Mouse (Mus musculus) limb, embryonic 14.5 days (tissue): ENCODE results near the gene Lpp. TPM values are rescaled to one million over a fixed set of nuclear protein-coding genes. Genes with fewer than 3 reads are reported as not detected.

ENCODE experiments used
- ATAC-seq: fragments of 200-750 bp; cut with Nextera tagmentation; 2 replicates; pipeline ENCODE4 v1.8.0; 2017; ENCODE audit warnings: low read depth, moderate number of reproducible peaks, moderate TSS enrichment; ENCODE audit not compliant: low FRiP score
- DNase-seq: peaks from one replicate; pipeline ENCODE4 v3.0.0-alpha.2; 2015; ENCODE audit warnings: low spot score
- H3K27ac ChIP-seq: fragments of 300-500 bp; sonication (generic); replicated peaks from 2 replicates; pipeline ENCODE4 v1.5.1; 2014; ENCODE audit warnings: low read depth, mild to moderate bottlenecking, low read length, moderate library complexity, mixed read lengths
- H3K27me3 ChIP-seq: fragments of 300-500 bp; sonication (generic); 2 replicates; pipeline ENCODE4 v1.6.1; 2014; ENCODE audit warnings: low read length, mixed read lengths; ENCODE audit not compliant: control insufficient read depth, insufficient read depth
- H3K36me3 ChIP-seq: fragments of 300-500 bp; sonication (generic); 2 replicates; pipeline ENCODE4 v1.6.1; 2014; ENCODE audit warnings: mild to moderate bottlenecking, low read length, moderate library complexity, mixed read lengths; ENCODE audit not compliant: control insufficient read depth, insufficient read depth
- H3K4me1 ChIP-seq: fragments of 300-500 bp; sonication (generic); 2 replicates; pipeline ENCODE4 v1.6.1; 2014; ENCODE audit warnings: antibody characterized with exemption, low read length, mixed read lengths; ENCODE audit not compliant: control insufficient read depth, insufficient read depth
- H3K4me2 ChIP-seq: fragments of 300-500 bp; sonication (generic); replicated peaks from 2 replicates; pipeline ENCODE4 v1.6.1; 2014; ENCODE audit warnings: low read depth, mild to moderate bottlenecking, low read length, moderate library complexity; ENCODE audit not compliant: severe bottlenecking
- H3K4me3 ChIP-seq: fragments of 300-500 bp; sonication (generic); replicated peaks from 2 replicates; pipeline ENCODE4 v1.5.1; 2014; ENCODE audit warnings: low read length
- H3K9ac ChIP-seq: fragments of 300-500 bp; sonication (generic); 2 replicates; pipeline ENCODE4 v1.6.1; 2014; ENCODE audit warnings: mild to moderate bottlenecking, low read depth, low read length, moderate library complexity; ENCODE audit not compliant: severe bottlenecking
- H3K9me3 ChIP-seq: fragments of 300-500 bp; sonication (generic); 2 replicates; pipeline ENCODE4 v1.6.1; 2016; ENCODE audit warnings: low read length; ENCODE audit not compliant: control insufficient read depth
- POLR2A ChIP-seq: fragments of 200-500 bp; IDR thresholded peaks from 2 replicates; pipeline ENCODE4 v1.8.0; 2012; ENCODE audit warnings: inconsistent platforms, mild to moderate bottlenecking, moderate library complexity, borderline replicate concordance; ENCODE audit not compliant: insufficient read depth, insufficient read length; ENCODE audit errors: extremely low read depth
- WGBS: fragments of 180-500 bp; shearing (Covaris S2); extraction: QIAGEN DNeasy Blood & Tissue Kit; methylation state at CpG from one replicate; pipeline ENCODE4 v1.1.7; 2014; 5-methylcytosine and 5-hydroxymethylcytosine counted together
- polyA plus RNA-seq, 2 experiments: library from polyadenylated mRNA; depleted of rRNA in 1 of 2; stranded (reverse) in 1 of 2; unstranded in 1 of 2; fragments of >200 nt; fragmentation: Nextera tagmentation in 1 of 2; extraction: Ambion mirVana in 1 of 2; gene quantifications; 2 replicates each; pipeline versions ENCODE4 v1.2.1 to v1.2.3; 2012 to 2014

Lpp gene
- polyA plus RNA-seq, 2 experiments = 15.1 to 46.7 TPM

DNA sequence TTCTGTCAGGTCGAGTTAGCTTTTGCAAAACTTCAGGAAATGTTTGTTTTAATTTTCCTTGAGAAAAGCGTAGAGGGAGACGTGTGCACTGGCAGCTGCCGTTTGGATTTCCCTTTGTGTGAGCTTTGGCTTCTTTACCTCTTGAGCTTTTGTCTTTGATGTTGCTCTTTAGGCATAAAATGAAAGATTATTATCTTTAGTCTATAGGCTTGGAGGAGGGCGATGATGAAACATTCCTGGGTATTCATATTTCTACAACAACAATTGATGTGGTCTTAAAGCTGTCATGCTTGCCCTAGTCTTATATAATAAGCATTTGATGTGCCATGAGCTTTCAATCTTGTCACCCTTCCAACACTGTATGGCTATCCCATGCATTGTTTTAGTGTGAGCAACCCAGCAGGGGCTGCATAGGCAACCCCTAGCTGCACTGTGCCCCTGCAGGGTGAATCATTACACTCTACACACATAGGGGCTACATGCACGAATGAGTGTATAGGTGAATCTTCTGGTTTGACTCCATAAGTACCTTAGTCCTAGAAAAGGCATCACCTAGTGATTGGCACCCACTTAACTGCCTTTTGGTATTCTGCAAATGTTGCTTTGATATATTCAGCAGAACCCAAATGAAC, 556.9 kb downstream of the Lpp start:
- no peak for TF ChIP-seq POLR2A
- Histone ChIP-seq H3K9me3 (no peaks in the 10 kb centered on the region), H3K27ac (no peak overlapping the region), H3K27me3 (no peaks in the 10 kb centered on the region), H3K9ac (no peak overlapping the region), H3K36me3 (no peaks in the 10 kb centered on the region), H3K4me1 (peaks cover 10% of the 10 kb centered on the region; the same call in 1 of the 2 replicates), H3K4me3 (no peak overlapping the region), H3K4me2 (no peak overlapping the region)
- WGBS = 45% methylated on average over 6 of the region's 6 CpGs
- DNase-seq = peak; percentile 31
- ATAC-seq = no peak

DNA sequence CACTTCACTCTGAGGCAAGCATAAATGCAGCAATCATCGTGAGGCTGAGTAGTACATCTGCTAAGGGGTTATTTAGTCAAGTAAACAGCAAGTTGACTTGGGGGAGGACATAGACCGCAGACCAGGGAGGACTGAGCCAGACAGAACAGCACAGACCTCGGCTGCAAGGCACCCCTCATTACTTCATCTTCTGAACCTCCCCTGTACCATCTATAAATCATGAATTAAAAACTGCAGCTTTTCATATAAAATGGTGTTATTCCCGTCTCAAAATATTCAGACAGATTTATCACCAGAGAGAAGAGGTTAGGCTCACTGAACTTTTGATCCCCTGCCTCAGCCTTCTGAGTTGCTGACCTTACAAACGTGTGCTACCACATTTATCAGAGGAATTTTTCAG, 558.6 kb downstream of the Lpp start:
- peaks cover 10% of the 10 kb centered on the region; the same call in 1 of the 2 replicates for H3K4me1 ChIP-seq
- H3K9ac ChIP-seq = no peak overlapping the region
- TF ChIP-seq POLR2A = no peak
- DNase-seq = no peak
- H3K27me3 ChIP-seq = no peaks in the 10 kb centered on the region
- WGBS = 31% methylated on average over 5 of the region's 5 CpGs
- H3K27ac ChIP-seq = no peak overlapping the region
- no peak for ATAC-seq
- H3K4me2 ChIP-seq = no peak overlapping the region
- H3K9me3 ChIP-seq = no peaks in the 10 kb centered on the region; the same call in 1 of the 2 replicates
- no peaks in the 10 kb centered on the region for H3K36me3 ChIP-seq
- no peak overlapping the region for H3K4me3 ChIP-seq

DNA sequence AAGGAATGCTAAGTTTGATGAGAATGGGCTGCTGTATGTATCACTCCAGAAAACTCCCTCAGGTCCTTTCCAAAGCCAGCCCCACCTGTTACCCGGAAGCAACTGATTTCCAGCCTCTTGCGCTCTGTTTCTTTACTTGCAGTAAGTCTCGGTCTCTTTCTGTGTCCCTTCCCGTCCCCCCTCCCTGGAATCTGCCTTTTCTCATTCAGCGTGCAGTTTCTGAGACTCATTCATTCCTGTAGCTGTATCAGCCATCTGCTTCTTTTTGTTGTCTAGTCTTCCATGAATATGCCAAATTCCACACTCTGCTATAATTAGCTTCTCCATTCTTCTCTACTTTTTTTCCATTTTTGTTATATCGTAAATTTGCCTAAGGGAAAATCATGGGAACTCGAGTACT, 561.7 kb downstream of the Lpp start:
- H3K27ac ChIP-seq = no peak overlapping the region
- ATAC-seq (no peak), DNase-seq (no peak)
- H3K4me3 ChIP-seq = no peak overlapping the region
- WGBS = 84% methylated on average over 7 of the region's 7 CpGs
- peaks cover under 1% of the 10 kb centered on the region; the same call in 1 of the 2 replicates for H3K4me1 ChIP-seq
- no peak overlapping the region for H3K4me2 ChIP-seq
- H3K9ac ChIP-seq = no peak overlapping the region
- TF ChIP-seq POLR2A = no peak
- no peaks in the 10 kb centered on the region; the same call in 1 of the 2 replicates for H3K9me3 ChIP-seq
- H3K36me3 ChIP-seq = no peaks in the 10 kb centered on the region
- H3K27me3 ChIP-seq = no peaks in the 10 kb centered on the region

DNA sequence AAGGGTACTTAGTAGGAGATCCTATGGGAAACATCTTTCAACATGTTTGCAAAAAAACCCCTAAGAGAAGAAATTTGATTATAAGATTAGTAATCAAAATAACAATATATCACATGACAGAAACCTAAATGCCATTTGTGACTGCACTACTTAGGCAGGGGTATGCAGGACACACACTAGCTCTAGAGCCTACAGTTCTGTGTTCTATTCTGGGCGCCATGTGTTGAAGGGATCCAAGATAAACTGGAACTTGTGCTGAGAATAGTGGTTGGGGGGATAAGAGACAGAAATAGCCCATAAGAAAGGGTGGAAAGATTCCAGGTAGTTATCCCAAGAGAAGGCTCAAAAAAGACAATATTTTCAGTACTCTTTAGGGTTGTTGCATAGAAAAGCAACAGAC, 565.4 kb downstream of the Lpp start:
- no peak overlapping the region for H3K4me2 ChIP-seq
- no peak overlapping the region for H3K4me3 ChIP-seq
- H3K9me3 ChIP-seq = no peaks in the 10 kb centered on the region; the same call in 1 of the 2 replicates
- no peaks in the 10 kb centered on the region for H3K36me3 ChIP-seq
- H3K27ac ChIP-seq = no peak overlapping the region
- H3K9ac ChIP-seq = no peak overlapping the region
- no peaks in the 10 kb centered on the region for H3K27me3 ChIP-seq
- DNase-seq (no peak), ATAC-seq (no peak)
- TF ChIP-seq POLR2A = no peak
- WGBS = 98% methylated on average over 1 of the region's 1 CpGs
- H3K4me1 ChIP-seq = no peaks in the 10 kb centered on the region

DNA sequence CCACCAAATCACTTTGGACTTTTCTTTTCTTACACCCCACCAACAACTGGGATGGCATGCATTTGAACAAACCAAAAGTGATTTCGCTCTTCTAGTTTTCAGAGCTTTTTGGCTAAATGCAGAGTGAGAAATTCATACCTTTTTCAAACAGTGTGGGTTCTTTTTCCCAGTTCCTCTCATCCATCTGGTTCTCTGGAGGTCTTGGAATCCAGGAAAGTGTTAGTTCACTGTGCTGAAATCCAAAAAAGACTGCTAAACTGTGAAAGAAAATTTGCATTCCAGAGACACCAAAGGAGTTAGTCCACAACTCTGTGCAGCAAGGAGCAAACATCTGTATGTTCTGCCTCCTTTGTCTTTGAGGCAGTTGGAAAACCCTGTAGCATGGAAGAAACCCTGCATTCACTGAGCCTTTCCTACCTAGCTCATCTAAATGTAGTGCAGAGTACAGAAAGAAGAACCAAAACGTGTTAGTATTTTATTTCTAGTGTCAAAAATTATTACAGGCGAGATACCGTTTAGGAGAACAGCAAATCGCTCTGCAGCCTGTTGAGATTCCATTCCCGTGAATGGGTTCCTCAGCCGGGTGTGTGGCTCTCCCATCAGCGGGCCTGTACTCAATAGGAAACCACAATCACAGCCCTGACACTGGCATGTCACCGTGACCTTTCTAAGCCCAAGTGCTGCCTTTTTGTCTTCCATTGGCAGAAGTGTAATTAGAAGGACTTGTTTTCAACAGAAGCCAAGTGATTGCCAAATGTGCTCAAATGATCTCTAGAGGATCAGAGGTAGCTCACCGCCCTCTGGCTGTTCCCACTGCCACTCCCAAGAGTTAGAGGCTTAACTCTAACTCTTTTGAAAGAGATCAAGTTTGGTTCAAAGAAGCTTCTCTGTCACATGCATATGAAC, 567.8 kb downstream of the Lpp start:
- WGBS = 74% methylated on average over 10 of the region's 10 CpGs
- Histone ChIP-seq H3K27me3 (no peaks in the 10 kb centered on the region), H3K4me1 (no peaks in the 10 kb centered on the region), H3K36me3 (no peaks in the 10 kb centered on the region), H3K9ac (no peak overlapping the region), H3K9me3 (no peaks in the 10 kb centered on the region; the same call in 1 of the 2 replicates), H3K27ac (no peak overlapping the region), H3K4me2 (no peak overlapping the region), H3K4me3 (no peak overlapping the region)
- no peak for TF ChIP-seq POLR2A
- DNase-seq (no peak), ATAC-seq (no peak)
